8 mouse cellular contexts compared by ENCODE assay signal in genomic region chr8:91551775-91552538, GRCm38 (mm10).
DNase-seq lines count a peak whose midpoint lies in the region; ATAC-seq and TF ChIP-seq lines count a peak whose summit lies in the region.

No protein-coding gene starts in this region.

- peak; percentile 25 for DNase-seq in kidney, adult 2 months
- DNase-seq in kidney, postnatal 14 days: no peak
- DNase-seq in cerebellum, adult 18-20 months: peak; percentile 79 to 88
- no peak for DNase-seq in kidney, adult 8-10 months
- no peak for DNase-seq in thymus, postnatal 0 days (ENCODE audit: low spot score)

- no peaks in the 10 kb centered on the region for H3K9me3 ChIP-seq in heart, embryonic 12.5 days (replicated peaks)
- H3K9me3 ChIP-seq in midbrain, embryonic 13.5 days: no peaks in the 10 kb centered on the region

- TF ChIP-seq POLR2A in kidney, adult 2 months (IDR thresholded peaks at IDR 0.05; ENCODE audit: low read depth, low read length): no peak

- TF ChIP-seq CTCF in kidney, adult 2 months (conservative IDR thresholded peaks at IDR 0.05; ENCODE audit: insufficient read depth, insufficient read length, low read depth, low read length): no peak

- no peak overlapping the region for H3K9ac ChIP-seq in heart, embryonic 12.5 days
- H3K9ac ChIP-seq in midbrain, embryonic 13.5 days (replicated peaks): 0 out of 2 replicates have a peak overlapping the region, but pooled peaks have one; percentile 16

- H3K4me2 ChIP-seq in heart, embryonic 12.5 days: no peak overlapping the region
- H3K4me2 ChIP-seq in midbrain, embryonic 13.5 days (replicated peaks): no peak overlapping the region

- WGBS in kidney, adult 2 months: 60% methylated on average over 10 of the region's 10 CpGs
- WGBS in heart, embryonic 12.5 days: 48% methylated on average over 10 of the region's 10 CpGs
- 25% methylated on average over 10 of the region's 10 CpGs for WGBS in midbrain, embryonic 13.5 days

- no peak overlapping the region for H3K27ac ChIP-seq in kidney, adult 2 months (ENCODE audit: insufficient read depth, low read depth, low read length)
- peak overlapping the region; percentile 29 for H3K27ac ChIP-seq in heart, embryonic 12.5 days (ENCODE audit: poor library complexity, severe bottlenecking)
- peak overlapping the region; percentile 58 for H3K27ac ChIP-seq in midbrain, embryonic 13.5 days

- H3K27me3 ChIP-seq in kidney, adult 2 months (replicated peaks; ENCODE audit: control insufficient read depth, insufficient read depth, low read length): no peaks in the 10 kb centered on the region
- H3K27me3 ChIP-seq in heart, embryonic 12.5 days (replicated peaks): no peaks in the 10 kb centered on the region
- H3K27me3 ChIP-seq in midbrain, embryonic 13.5 days: peaks cover 3% of the 10 kb centered on the region; the same call in 1 of the 2 replicates

- H3K4me3 ChIP-seq in kidney, adult 2 months (ENCODE audit: insufficient read depth, low read depth, low read length): no peak overlapping the region
- no peak overlapping the region for H3K4me3 ChIP-seq in heart, embryonic 12.5 days
- H3K4me3 ChIP-seq in midbrain, embryonic 13.5 days (replicated peaks): no peak overlapping the region

- peaks cover 6% of the 10 kb centered on the region; the same call in 1 of the 2 replicates for H3K4me1 ChIP-seq in kidney, adult 2 months (ENCODE audit: control insufficient read depth, insufficient read depth, low read length)
- H3K4me1 ChIP-seq in heart, embryonic 12.5 days (replicated peaks): peaks cover 44% of the 10 kb centered on the region
- H3K4me1 ChIP-seq in midbrain, embryonic 13.5 days (replicated peaks): peaks cover 42% of the 10 kb centered on the region

- ATAC-seq in heart, embryonic 12.5 days (ENCODE audit: insufficient number of reproducible peaks, low FRiP score): no peak
- ATAC-seq in midbrain, embryonic 13.5 days: peak; percentile 75; the same call in 1 of the 2 replicates
- no peak for ATAC-seq in granulocyte monocyte progenitor cell, adult 5-6 weeks (replicated peaks; ENCODE audit: poor library complexity, severe bottlenecking)

- H3K36me3 ChIP-seq in kidney, adult 2 months (ENCODE audit: control insufficient read depth, insufficient read depth, low read length): no peaks in the 10 kb centered on the region
- H3K36me3 ChIP-seq in heart, embryonic 12.5 days: no peaks in the 10 kb centered on the region
- H3K36me3 ChIP-seq in midbrain, embryonic 13.5 days: no peaks in the 10 kb centered on the region

Comparison
In these comparisons a context has a peak if more than half of its experiments do, and no peak if none do; other contexts are left out.
1. DNase-seq: peak in kidney, adult 2 months (single experiment) and cerebellum, adult 18-20 months (2 of 2); none in kidney, postnatal 14 days (single experiment), kidney, adult 8-10 months (0 of 2) and thymus, postnatal 0 days (single experiment).